Mouse (Mus musculus) embryonic fibroblast, embryonic 13.5 days (primary cell): ENCODE measurements around the gene Cops7a.

ENCODE experiments used
- CTCF ChIP-seq: IDR thresholded peaks from 2 replicates; pipeline ENCODE4 v1.5.1; 2011; ENCODE audit warnings: mild to moderate bottlenecking, control low read depth, low read length, moderate library complexity, borderline replicate concordance; ENCODE audit not compliant: insufficient read depth
- POLR2A ChIP-seq: IDR thresholded peaks from 2 replicates; pipeline ENCODE4 v1.6.1; 2011; ENCODE audit warnings: low read depth, mild to moderate bottlenecking, control low read depth, low read length, moderate library complexity

DNA sequence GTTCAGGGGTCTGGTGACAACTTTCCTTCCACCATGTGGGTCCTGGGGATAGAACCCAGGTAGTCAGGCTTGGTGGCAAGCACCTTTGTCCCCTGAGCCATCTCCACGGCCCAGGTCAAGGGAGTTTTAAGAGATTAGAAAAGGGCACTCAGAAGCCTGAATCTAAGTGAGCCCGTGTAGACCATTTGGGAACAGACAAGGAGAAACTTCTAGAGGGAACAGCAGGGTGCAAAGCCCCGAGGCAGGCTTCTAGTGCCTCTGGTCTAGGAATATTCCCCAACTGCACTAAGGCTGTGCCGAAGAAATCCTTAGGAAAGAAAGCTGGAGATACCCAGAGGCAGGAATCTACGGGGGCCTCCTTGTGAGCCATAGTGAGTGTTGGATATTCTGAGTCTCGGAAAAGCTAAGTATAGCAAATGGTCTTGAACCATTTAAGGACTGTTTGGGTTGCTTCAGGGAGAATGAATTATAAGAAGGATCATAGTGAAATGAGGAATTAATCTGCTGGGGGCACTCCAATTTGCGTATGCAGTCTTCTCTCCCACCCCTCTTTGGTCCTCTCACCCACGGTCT is 30.6 kb upstream of the Cops7a start:
- TF ChIP-seq CTCF (no peak), POLR2A (no peak)
